Mouse (Mus musculus): ENCODE results near the gene Ptpn5.

GRCm38 (mm10) chr7:47073536-47074521, 59.7 kb downstream of the Ptpn5 start:
- no peak for TF ChIP-seq CTCF (IDR thresholded peaks at IDR 0.05; ENCODE audit: low read depth, low read length)
- TF ChIP-seq TAL1 (conservative IDR thresholded peaks at IDR 0.05; ENCODE audit: low read depth, low read length), result no peak
- no peak for TF ChIP-seq GATA1 (IDR thresholded peaks at IDR 0.05; ENCODE audit: borderline replicate concordance, low read length)
